Comparison of ENCODE assay signal across 18 mouse cellular contexts in the genomic region with DNA sequence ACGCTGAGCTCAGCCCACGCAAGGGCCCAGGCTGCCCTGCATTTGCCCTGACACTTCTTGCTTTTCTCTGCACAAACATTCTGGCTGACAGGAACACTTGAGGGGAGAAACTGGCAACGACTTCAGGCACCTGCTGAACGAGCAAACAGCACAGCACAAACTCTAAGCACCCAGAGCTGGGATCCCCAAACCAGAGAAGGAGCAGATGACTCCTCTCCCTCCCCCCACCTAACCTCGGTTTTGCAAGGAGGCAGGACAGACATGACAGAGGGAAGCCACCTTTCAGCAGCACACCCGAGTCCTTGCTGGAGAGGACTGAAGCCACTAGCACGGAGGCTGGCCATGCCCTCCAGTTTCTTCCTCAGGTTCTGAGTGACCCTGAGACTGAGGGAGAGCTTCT. TPM values are rescaled to one million over a fixed set of nuclear protein-coding genes. Genes with fewer than 3 reads are reported as not detected.
DNase-seq lines count a peak whose midpoint lies in the region; ATAC-seq and TF ChIP-seq lines count a peak whose summit lies in the region.
"Had no signal": no experiment of that assay in that cellular context is flagged by ENCODE, and none has a peak within 500 bp of the region (broad histone marks: within the 10 kb centered on the region; RNA-seq: fewer than 3 reads in every experiment).

No protein-coding gene starts in this region.

- no peak overlapping the region for H3K4me3 ChIP-seq in heart, embryonic 12.5 days
- no peak overlapping the region for H3K4me3 ChIP-seq in lung, adult 2 months (replicated peaks; ENCODE audit: extremely low read depth, low read depth, low read length)
- no peak overlapping the region for H3K4me3 ChIP-seq in liver, embryonic 14.5 days (ENCODE audit: insufficient read depth in 1 of 2, low read depth in 2 of 2, low read length in 2 of 2)
- H3K4me3 ChIP-seq: hindbrain, embryonic 12.5 days; intestine, embryonic 15.5 days; kidney, embryonic 15.5 days; limb, embryonic 10.5 days; lung, embryonic 15.5 days; neural tube, embryonic 13.5 days had no signal

- TF ChIP-seq EP300 in liver, embryonic 14.5 days (IDR thresholded peaks at IDR 0.05; ENCODE audit: low read depth) = no peak

- intact Hi-C loops in heart, postnatal 36 days (cut with DNase I) = no loop called here

- TF ChIP-seq CTCF in lung, adult 2 months (IDR thresholded peaks at IDR 0.05; ENCODE audit: insufficient read depth, low read length) = no peak
- TF ChIP-seq CTCF in liver, embryonic 14.5 days (IDR thresholded peaks at IDR 0.05; ENCODE audit: low read depth) = no peak

- DNase-seq in heart, postnatal 36 days = no peak
- peak; percentile 25 for DNase-seq in lung, postnatal 10 days
- no peak for DNase-seq in lung, adult 2 months
- DNase-seq in liver, embryonic 14.5 days (ENCODE audit: low read depth in 3 of 3, low spot score in 3 of 3) = no peak
- DNase-seq in thymus, postnatal 4 days = peak; percentile 54
- DNase-seq in urinary bladder, postnatal 25 days (ENCODE audit: low spot score) = no peak
- DNase-seq: adrenal gland, postnatal 25 days; cerebellum, postnatal 10 days; forebrain, postnatal 0 days; gastrocnemius, postnatal 14 days; right cerebral cortex, postnatal 4 days had no signal

- H3K9ac ChIP-seq in heart, embryonic 12.5 days = no peak overlapping the region
- no peak overlapping the region for H3K9ac ChIP-seq in liver, embryonic 14.5 days (replicated peaks)
- H3K9ac ChIP-seq: forebrain, postnatal 0 days; hindbrain, embryonic 12.5 days; intestine, embryonic 15.5 days; kidney, embryonic 15.5 days; lung, embryonic 15.5 days; neural tube, embryonic 13.5 days had no signal

- TF ChIP-seq POLR2A in lung, adult 2 months (IDR thresholded peaks at IDR 0.05; ENCODE audit: borderline replicate concordance, extremely low read depth, low read depth, low read length) = no peak

- peaks cover 5% of the 10 kb centered on the region for H3K36me3 ChIP-seq in heart, embryonic 12.5 days
- H3K36me3 ChIP-seq in liver, embryonic 14.5 days (replicated peaks; ENCODE audit: control insufficient read depth, insufficient read depth, low read depth) = peaks cover 33% of the 10 kb centered on the region

- no peaks in the 10 kb centered on the region for H3K27me3 ChIP-seq in heart, embryonic 12.5 days (replicated peaks)
- H3K27me3 ChIP-seq in liver, embryonic 14.5 days (ENCODE audit: control insufficient read depth, insufficient read depth, low read length) = no peaks in the 10 kb centered on the region
- H3K27me3 ChIP-seq: hindbrain, embryonic 12.5 days; intestine, embryonic 15.5 days; kidney, embryonic 15.5 days; lung, embryonic 15.5 days; neural tube, embryonic 13.5 days had no signal

- H3K4me1 ChIP-seq in heart, embryonic 12.5 days (replicated peaks) = peaks cover 54% of the 10 kb centered on the region
- H3K4me1 ChIP-seq in lung, adult 2 months (ENCODE audit: control insufficient read depth, insufficient read depth, low read length) = peaks cover 13% of the 10 kb centered on the region
- peaks cover 69 to 83% of the 10 kb centered on the region in 2 experiments for H3K4me1 ChIP-seq in liver, embryonic 14.5 days (replicated peaks; ENCODE audit: control insufficient read depth in 2 of 2, insufficient read depth in 2 of 2, low read length in 1 of 2)
- H3K4me1 ChIP-seq: hindbrain, embryonic 12.5 days; intestine, embryonic 15.5 days; kidney, embryonic 15.5 days; limb, embryonic 10.5 days; neural tube, embryonic 13.5 days had no signal

- no peak overlapping the region for H3K4me2 ChIP-seq in heart, embryonic 12.5 days
- no peak overlapping the region for H3K4me2 ChIP-seq in liver, embryonic 14.5 days (ENCODE audit: low read depth)
- H3K4me2 ChIP-seq: hindbrain, embryonic 12.5 days; intestine, embryonic 15.5 days; kidney, embryonic 15.5 days; lung, embryonic 15.5 days; neural tube, embryonic 13.5 days had no signal

- 51% methylated on average over 7 of the region's 7 CpGs for WGBS in heart, embryonic 12.5 days
- 46% methylated on average over 7 of the region's 7 CpGs for WGBS in lung, adult 2 months
- 66% methylated on average over 7 of the region's 7 CpGs for WGBS in liver, embryonic 14.5 days (ENCODE audit: insufficient replicate concordance)

- peak overlapping the region; percentile 39; the same call in 1 of the 2 replicates for H3K27ac ChIP-seq in heart, embryonic 12.5 days (ENCODE audit: poor library complexity, severe bottlenecking)
- peak overlapping the region; percentile 7; the same call in 1 of the 2 replicates for H3K27ac ChIP-seq in liver, embryonic 14.5 days
- H3K27ac ChIP-seq: hindbrain, embryonic 12.5 days; intestine, embryonic 15.5 days; kidney, embryonic 15.5 days; limb, embryonic 10.5 days; lung, embryonic 15.5 days; neural tube, embryonic 13.5 days had no signal

- no peaks in the 10 kb centered on the region for H3K9me3 ChIP-seq in heart, embryonic 12.5 days (replicated peaks)
- no peaks in the 10 kb centered on the region for H3K9me3 ChIP-seq in liver, embryonic 14.5 days (ENCODE audit: control insufficient read depth, low read length)
- H3K9me3 ChIP-seq: hindbrain, embryonic 12.5 days; intestine, embryonic 15.5 days; kidney, embryonic 15.5 days; limb, embryonic 10.5 days; lung, embryonic 15.5 days; neural tube, embryonic 13.5 days had no signal

- ATAC-seq in heart, embryonic 12.5 days (ENCODE audit: insufficient number of reproducible peaks, low FRiP score) = no peak
- ATAC-seq in liver, embryonic 14.5 days (ENCODE audit: insufficient read depth) = no peak
- ATAC-seq: forebrain, postnatal 0 days; intestine, embryonic 15.5 days had no signal

RNA-seq across cellular contexts. Expression of gene Tbc1d2b, which starts 23.3 kb away (rescaled TPM):
- polyA plus RNA-seq in heart, embryonic 12.5 days (2016; fragmentation: Nextera tagmentation; extraction: Ambion mirVana) = 7.8 and 7.9 TPM in 2 replicates
- 10 to 100 TPM; 11.2 to 11.8 TPM for total RNA-seq in heart, postnatal 36 days (2021)
- polyA plus RNA-seq in lung, adult 2 months (2012; rRNA removed) = 40.7 and 46.4 TPM in 2 replicates
- 9.8 and 10.1 TPM in 2 replicates for polyA plus RNA-seq in liver, embryonic 14.5 days (2012; rRNA removed)
- polyA plus RNA-seq in liver, embryonic 14.5 days (2014; fragmentation: Nextera tagmentation; extraction: Ambion mirVana) = 6.5 and 9.5 TPM in 2 replicates

Comparison
In these comparisons a context has a peak if more than half of its experiments do, and no peak if none do; other contexts are left out.
1. DNase-seq: peak in lung, postnatal 10 days (single experiment) and thymus, postnatal 4 days (single experiment); none in heart, postnatal 36 days (0 of 2), lung, adult 2 months (single experiment), liver, embryonic 14.5 days (0 of 3) and urinary bladder, postnatal 25 days (single experiment).